Mouse (Mus musculus) spleen, adult 2 months (tissue): ENCODE data around the gene Ssc5d. TPM values are rescaled to one million over a fixed set of nuclear protein-coding genes. Genes with fewer than 3 reads are reported as not detected.

Experiments used
- DNase-seq, 2 experiments: peaks; one replicate each; pipeline versions ENCODE4 v3.0.0 to v3.0.0-alpha.2; 2012 to 2021; ENCODE audit warnings: low spot score in 2 of 2, low read depth in 1 of 2
- H3K27ac ChIP-seq: fragments of 200-500 bp; 2 replicates; pipeline ENCODE4 v1.5.1; 2012; ENCODE audit warnings: low read length, inconsistent platforms; ENCODE audit not compliant: insufficient read depth
- H3K27me3 ChIP-seq: fragments of 200-500 bp; 2 replicates; pipeline ENCODE4 v1.6.1; 2012; ENCODE audit warnings: mild to moderate bottlenecking, moderate library complexity, low read length, inconsistent platforms; ENCODE audit not compliant: control insufficient read depth, insufficient read depth
- H3K36me3 ChIP-seq: fragments of 200-500 bp; 2 replicates; pipeline ENCODE4 v1.6.1; 2012; ENCODE audit warnings: mild to moderate bottlenecking, low read length, inconsistent platforms; ENCODE audit not compliant: control insufficient read depth, insufficient read depth
- H3K4me1 ChIP-seq: fragments of 200-500 bp; 2 replicates; pipeline ENCODE4 v1.6.1; 2011; ENCODE audit warnings: inconsistent platforms; ENCODE audit not compliant: control insufficient read depth, insufficient read depth, insufficient read length
- H3K4me3 ChIP-seq: fragments of 200-500 bp; 2 replicates; pipeline ENCODE4 v1.5.1; 2011; ENCODE audit warnings: mild to moderate bottlenecking, inconsistent platforms; ENCODE audit not compliant: insufficient read depth, insufficient read length; ENCODE audit errors: extremely low read depth
- CTCF ChIP-seq: fragments of 200-500 bp; IDR thresholded peaks from 2 replicates; pipeline ENCODE4 v1.5.1; 2011; ENCODE audit warnings: mild to moderate bottlenecking, inconsistent platforms; ENCODE audit not compliant: insufficient read depth, insufficient read length, insufficient replicate concordance; ENCODE audit errors: extremely low read depth
- POLR2A ChIP-seq: fragments of 200-500 bp; IDR thresholded peaks from 2 replicates; pipeline ENCODE4 v1.6.1; 2011; ENCODE audit warnings: low read depth, low read length, inconsistent platforms
- WGBS: fragments of 180-500 bp; shearing (Covaris S2); methylation state at CpG from one replicate; pipeline ENCODE4 v1.1.7; 2018; 5-methylcytosine and 5-hydroxymethylcytosine counted together
- polyA plus RNA-seq: library from polyadenylated mRNA; depleted of rRNA; stranded (reverse); fragments of >200 nt; gene quantifications from 2 replicates; pipeline ENCODE4 v1.2.3, GENCODE M21; 2012

Gene Ssc5d
- polyA plus RNA-seq, 1 experiment = 1.8 TPM

DNA sequence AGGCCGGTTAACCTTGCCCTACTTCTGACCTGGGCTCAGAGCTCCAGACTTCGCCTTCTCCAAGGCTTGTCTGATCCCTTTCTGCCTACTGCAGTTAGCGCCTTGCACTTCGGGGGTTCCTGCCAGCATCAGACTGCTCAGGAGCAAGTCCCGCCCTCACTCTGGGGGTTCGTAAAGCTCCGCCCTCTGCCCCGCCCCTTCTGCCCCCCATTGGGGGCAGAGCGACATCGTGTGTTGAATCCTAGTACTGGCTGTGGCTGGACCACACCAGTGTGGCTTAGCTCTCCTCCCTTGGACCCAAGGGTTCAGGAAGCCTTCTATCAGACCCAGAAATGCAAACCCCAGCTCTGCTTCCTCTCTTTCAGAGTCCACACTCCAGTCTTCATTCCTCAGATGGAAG lies 38.7 kb downstream of the Ssc5d start, which contains the start of gene Sbk2:
Gene Sbk2 (minus strand): TSS at position 135 of the 400 bp plus-strand sequence.
- Histone ChIP-seq H3K27ac (no peak within 1 kb of the TSS), H3K4me1 (no peaks in the 10 kb centered on the region; the same call in 1 of the 2 replicates), H3K36me3 (no peaks in the 10 kb centered on the region), H3K27me3 (no peaks in the 10 kb centered on the region), H3K4me3 (no peak within 1 kb of the TSS)
- peak; percentile 41 to 71 for DNase-seq
- TF ChIP-seq CTCF (peak; percentile 73), POLR2A (no peak)
- 5% methylated on average over 10 of the region's 10 CpGs for WGBS

DNA sequence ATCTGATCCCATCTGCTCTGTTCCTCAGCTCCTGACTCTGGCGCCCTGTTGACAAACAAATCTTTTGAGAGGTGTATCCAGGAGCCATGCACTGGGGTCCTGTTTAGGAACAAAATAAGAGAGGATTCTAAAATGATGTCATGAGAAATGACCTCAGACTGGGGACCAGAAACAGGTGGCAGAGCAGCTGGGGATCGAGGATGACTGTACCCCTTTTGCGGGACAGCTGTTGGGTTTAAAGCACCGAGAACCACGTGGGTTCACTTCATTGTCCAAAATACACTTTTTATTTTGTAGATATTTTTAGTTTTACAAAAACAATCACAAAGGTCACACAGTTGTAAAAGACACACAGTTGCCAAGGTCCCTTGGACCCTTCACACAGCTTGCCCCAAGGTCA lies 39.4 kb downstream of the Ssc5d start:
- TF ChIP-seq POLR2A (no peak), CTCF (no peak)
- no peak for DNase-seq
- 73% methylated on average over 5 of the region's 5 CpGs for WGBS

DNA sequence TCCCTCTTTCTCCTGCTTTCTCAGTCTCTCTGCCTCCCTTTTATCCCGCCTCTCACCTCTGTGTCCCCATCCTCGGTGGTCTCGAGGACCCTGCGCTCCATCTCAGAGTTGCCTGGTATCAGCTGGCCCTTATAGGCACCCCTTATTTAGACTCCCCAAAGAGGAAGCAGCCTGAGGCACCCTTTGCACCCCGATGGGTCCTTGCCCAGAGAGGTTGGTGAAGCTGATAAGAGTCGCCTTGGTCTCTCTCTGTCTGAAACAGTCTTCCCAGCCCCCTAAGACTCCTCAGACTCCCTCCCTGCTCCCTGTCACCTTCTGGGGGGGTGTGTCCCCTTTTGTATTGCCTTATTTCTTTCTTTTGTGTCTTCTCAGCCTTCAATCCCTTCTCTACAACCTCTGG lies 45.5 kb downstream of the Ssc5d start, which contains the start of gene Sbk3:
Gene Sbk3 (minus strand): TSS at position 101 of the 400 bp plus-strand sequence.
- H3K27ac ChIP-seq = no peak within 1 kb of the TSS
- H3K36me3 ChIP-seq = no peaks in the 10 kb centered on the region
- H3K4me1 ChIP-seq = no peaks in the 10 kb centered on the region
- whole genome bisulfite sequencing = 44% methylated on average over 6 of the region's 6 CpGs
- DNase-seq = no peak
- no peaks in the 10 kb centered on the region for H3K27me3 ChIP-seq
- TF ChIP-seq POLR2A = no peak
- TF ChIP-seq CTCF = no peak
- H3K4me3 ChIP-seq = no peak within 1 kb of the TSS

More for the DNA sequence above, 39.4 kb downstream of the Ssc5d start:
- H3K4me1 ChIP-seq = no peaks in the 10 kb centered on the region; the same call in 1 of the 2 replicates
- H3K36me3 ChIP-seq = no peaks in the 10 kb centered on the region
- H3K4me3 ChIP-seq = no peak overlapping the region
- H3K27me3 ChIP-seq = no peaks in the 10 kb centered on the region
- H3K27ac ChIP-seq = no peak overlapping the region

DNA sequence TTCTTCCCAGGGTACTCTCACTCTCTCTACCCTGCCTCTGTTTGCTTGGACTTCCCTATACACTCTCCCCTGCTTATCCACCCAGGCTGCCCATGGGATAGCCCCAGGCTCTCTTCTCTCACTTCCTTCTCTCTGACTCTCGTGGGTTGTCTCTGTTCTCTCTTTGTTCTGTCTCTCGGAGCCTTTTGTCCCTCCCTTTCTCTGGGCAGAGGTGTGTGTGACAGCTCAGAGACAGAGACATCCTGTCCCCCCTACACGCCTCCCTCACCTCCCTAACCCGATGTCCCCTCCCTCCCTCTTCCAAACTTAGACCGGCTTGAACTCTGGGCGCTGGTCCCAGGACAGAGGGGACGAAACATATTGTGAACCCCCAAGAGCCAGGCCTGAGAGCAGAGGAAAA lies 46.1 kb downstream of the Ssc5d start:
- H3K27ac ChIP-seq = no peak overlapping the region
- H3K4me3 ChIP-seq = no peak overlapping the region
- H3K36me3 ChIP-seq = no peaks in the 10 kb centered on the region
- H3K27me3 ChIP-seq = no peaks in the 10 kb centered on the region
- no peak for DNase-seq
- H3K4me1 ChIP-seq = no peaks in the 10 kb centered on the region
- 23% methylated on average over 7 of the region's 7 CpGs for WGBS
- TF ChIP-seq CTCF (no peak), POLR2A (no peak)

DNA sequence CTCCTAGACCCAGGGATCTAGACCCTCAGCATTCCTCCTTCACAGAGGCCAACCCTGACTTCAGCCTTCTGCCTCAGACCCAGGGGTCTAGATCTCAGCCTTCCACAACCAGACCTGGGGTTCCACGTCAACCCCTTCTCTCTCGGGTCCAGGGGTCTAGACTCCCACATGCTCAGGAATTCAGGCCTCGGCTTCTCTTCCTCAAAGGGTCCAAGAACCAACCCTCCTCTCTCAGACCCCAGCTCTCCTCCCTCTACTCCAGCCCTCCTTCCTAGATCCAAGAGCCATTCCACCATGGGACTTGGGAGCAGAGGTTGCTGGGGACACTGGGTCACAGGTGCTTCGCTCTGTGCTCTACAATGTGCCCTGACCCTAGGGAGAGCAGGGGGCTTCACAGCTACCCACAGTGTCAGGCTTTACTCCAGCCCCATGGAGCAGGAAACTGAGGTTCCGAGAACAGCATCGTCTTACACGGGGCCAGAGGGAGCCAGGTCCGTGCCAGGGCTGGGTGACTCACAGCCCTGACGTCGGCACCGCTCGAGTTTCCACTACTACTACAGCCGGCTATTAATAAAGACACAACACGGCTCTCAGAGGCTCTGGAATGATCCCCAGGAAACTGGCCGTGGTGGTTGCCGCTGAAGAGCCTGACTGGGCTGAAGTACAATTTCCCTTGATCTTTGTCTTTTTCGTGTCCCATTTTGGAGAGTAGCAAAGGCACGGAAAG lies 46.9 kb downstream of the Ssc5d start:
- DNase-seq = no peak
- WGBS = 52% methylated on average over 18 of the region's 18 CpGs
- no peaks in the 10 kb centered on the region for H3K36me3 ChIP-seq

DNA sequence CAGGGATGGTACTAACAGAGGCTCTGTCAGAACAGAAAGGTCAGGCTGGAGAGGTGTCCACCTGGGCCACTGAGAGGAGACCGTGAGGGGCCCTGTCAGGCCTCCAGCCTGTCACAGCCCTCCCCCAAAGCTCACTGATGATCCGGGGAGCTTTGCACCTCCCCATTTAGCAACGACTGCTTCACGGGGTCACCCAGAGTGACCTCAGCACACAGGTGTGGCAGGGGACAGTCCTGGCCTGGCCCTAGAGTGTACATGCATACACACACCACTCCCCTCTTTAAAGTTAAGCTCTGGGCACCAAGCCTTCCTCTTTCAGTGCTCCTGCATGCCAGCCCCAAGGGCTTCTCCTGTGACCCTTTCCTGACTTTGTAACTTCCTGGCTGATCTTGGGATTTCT lies 49.9 kb downstream of the Ssc5d start:
- Histone ChIP-seq H3K27ac (no peak overlapping the region), H3K4me3 (no peak overlapping the region), H3K36me3 (no peaks in the 10 kb centered on the region), H3K27me3 (no peaks in the 10 kb centered on the region), H3K4me1 (no peaks in the 10 kb centered on the region)
- TF ChIP-seq POLR2A (no peak), CTCF (no peak)
- DNase-seq = no peak
- WGBS = 74% methylated on average over 4 of the region's 4 CpGs

More for the DNA sequence above, 46.9 kb downstream of the Ssc5d start:
- H3K4me1 ChIP-seq = no peaks in the 10 kb centered on the region
- no peak overlapping the region for H3K4me3 ChIP-seq
- TF ChIP-seq POLR2A (no peak), CTCF (no peak)
- H3K27ac ChIP-seq = no peak overlapping the region
- H3K27me3 ChIP-seq = no peaks in the 10 kb centered on the region

DNA sequence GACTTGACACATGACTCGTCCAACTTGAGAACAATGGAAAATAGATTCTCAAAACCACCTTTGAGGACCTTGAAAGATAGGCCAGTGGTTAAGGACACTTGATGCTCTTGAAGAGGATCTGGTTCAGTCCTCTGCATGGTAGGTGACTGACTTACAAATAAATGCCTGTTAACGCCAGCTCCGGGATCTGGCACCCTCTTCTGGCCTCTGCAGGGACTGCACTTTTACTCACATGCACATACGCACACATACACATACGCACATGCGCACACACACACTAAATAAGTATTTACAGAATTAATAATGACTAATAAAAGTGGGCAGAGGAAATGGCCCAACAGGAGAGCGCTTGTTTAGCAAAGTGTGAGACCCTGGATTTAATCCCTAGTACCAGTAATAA lies 51.2 kb downstream of the Ssc5d start:
- WGBS = 93% methylated on average over 7 of the region's 7 CpGs
- TF ChIP-seq POLR2A = no peak
- no peak for TF ChIP-seq CTCF
- Histone ChIP-seq H3K36me3 (no peaks in the 10 kb centered on the region), H3K27me3 (no peaks in the 10 kb centered on the region), H3K27ac (no peak overlapping the region), H3K4me3 (no peak overlapping the region), H3K4me1 (no peaks in the 10 kb centered on the region)
- no peak for DNase-seq
